Mouse (Mus musculus) olfactory bulb, adult 2 months (tissue): ENCODE data around the gene Sox6.

Experiments used
- CTCF ChIP-seq: fragments of 200-500 bp; IDR thresholded peaks from 2 replicates; pipeline ENCODE4 v1.5.1; 2012; ENCODE audit warnings: low read depth, mild to moderate bottlenecking, low read length, moderate library complexity; ENCODE audit not compliant: insufficient read depth
- POLR2A ChIP-seq: fragments of 200-500 bp; IDR thresholded peaks from 2 replicates; pipeline ENCODE4 v1.6.1; 2012; ENCODE audit warnings: mild to moderate bottlenecking, low read depth, low read length, moderate library complexity; ENCODE audit not compliant: insufficient read depth

- TF ChIP-seq CTCF: no peak
- no peak for TF ChIP-seq POLR2A
Observed at GRCm38 (mm10) chr7:115500170-115500569, 538.4 kb downstream of the Sox6 start.
